Mouse (Mus musculus) kidney, adult 2 months (tissue): ENCODE measurements around the gene Cep63. TPM values are rescaled to one million over a fixed set of nuclear protein-coding genes. Genes with fewer than 3 reads are reported as not detected.

Experiments
- DNase-seq: peaks from one replicate; pipeline ENCODE4 v3.0.0; 2021
- H3K27ac ChIP-seq: fragments of 200-500 bp; 2 replicates; pipeline ENCODE4 v1.5.1; 2012; ENCODE audit warnings: low read depth, low read length, control low read depth, inconsistent platforms; ENCODE audit not compliant: insufficient read depth
- H3K27me3 ChIP-seq: fragments of 200-500 bp; replicated peaks from 2 replicates; pipeline ENCODE4 v1.6.1; 2012; ENCODE audit warnings: mild to moderate bottlenecking, moderate library complexity, low read length, inconsistent platforms; ENCODE audit not compliant: control insufficient read depth, insufficient read depth
- H3K36me3 ChIP-seq: fragments of 200-500 bp; 2 replicates; pipeline ENCODE4 v1.6.1; 2012; ENCODE audit warnings: mild to moderate bottlenecking, moderate library complexity, low read length, inconsistent platforms; ENCODE audit not compliant: control insufficient read depth, insufficient read depth
- H3K4me1 ChIP-seq: fragments of 200-500 bp; 2 replicates; pipeline ENCODE4 v1.6.1; 2011; ENCODE audit warnings: low read length; ENCODE audit not compliant: control insufficient read depth, insufficient read depth
- H3K4me3 ChIP-seq: fragments of 200-500 bp; 2 replicates; pipeline ENCODE4 v1.5.1; 2011; ENCODE audit warnings: mild to moderate bottlenecking, low read depth, low read length, control low read depth; ENCODE audit not compliant: insufficient read depth
- CTCF ChIP-seq: fragments of 200-500 bp; conservative IDR thresholded peaks from 2 replicates; pipeline ENCODE4 v1.5.1; 2011; ENCODE audit warnings: low read depth, mild to moderate bottlenecking, control low read depth, low read length, moderate library complexity, mixed read lengths; ENCODE audit not compliant: insufficient read depth, insufficient read length
- POLR2A ChIP-seq: fragments of 200-500 bp; IDR thresholded peaks from one replicate; pipeline ENCODE4 v1.6.1; 2011; ENCODE audit warnings: low read depth, low read length, control low read depth
- WGBS: fragments of 180-500 bp; shearing (Covaris S2); methylation state at CpG from one replicate; pipeline ENCODE4 v1.1.7; 2018; 5-methylcytosine and 5-hydroxymethylcytosine counted together
- polyA plus RNA-seq: library from polyadenylated mRNA; depleted of rRNA; stranded (reverse); fragments of >200 nt; gene quantifications from 2 replicates; pipeline ENCODE4 v1.2.3, GENCODE M21; 2012

Cep63 gene
- polyA plus RNA-seq, 1 experiment: 6.9 TPM

- no peak for DNase-seq
- TF ChIP-seq CTCF (no peak), POLR2A (no peak)
- Histone ChIP-seq H3K27ac (no peak overlapping the region), H3K27me3 (no peaks in the 10 kb centered on the region), H3K4me3 (no peak overlapping the region), H3K36me3 (no peaks in the 10 kb centered on the region), H3K4me1 (no peaks in the 10 kb centered on the region)
- 79% methylated on average over 5 of the region's 5 CpGs for WGBS
Observed at GRCm38 (mm10) chr9:102572888-102573287, 53.4 kb downstream of the Cep63 start.

- H3K36me3 ChIP-seq: no peaks in the 10 kb centered on the region
- H3K4me3 ChIP-seq: no peak overlapping the region
- no peaks in the 10 kb centered on the region for H3K27me3 ChIP-seq
- H3K27ac ChIP-seq: no peak overlapping the region
- H3K4me1 ChIP-seq: no peaks in the 10 kb centered on the region
- WGBS: 95% methylated on average over 3 of the region's 3 CpGs
- no peak for TF ChIP-seq POLR2A
- no peak for TF ChIP-seq CTCF
- DNase-seq: no peak
Observed at GRCm38 (mm10) chr9:102558463-102558862, 67.9 kb downstream of the Cep63 start.

GRCm38 (mm10) chr9:102553781-102554180 is 72.6 kb downstream of the Cep63 start:
- H3K27me3 ChIP-seq: no peaks in the 10 kb centered on the region
- no peak overlapping the region for H3K27ac ChIP-seq
- no peak for DNase-seq
- H3K4me3 ChIP-seq: no peak overlapping the region
- no peaks in the 10 kb centered on the region for H3K36me3 ChIP-seq
- WGBS: 57% methylated on average over 3 of the region's 3 CpGs
- TF ChIP-seq POLR2A (no peak), CTCF (no peak)
- no peaks in the 10 kb centered on the region for H3K4me1 ChIP-seq

- 43% methylated on average over 10 of the region's 10 CpGs for WGBS
- no peak overlapping the region for H3K4me3 ChIP-seq
- no peak overlapping the region for H3K27ac ChIP-seq
- TF ChIP-seq POLR2A (no peak), CTCF (no peak)
- no peaks in the 10 kb centered on the region for H3K27me3 ChIP-seq
- no peaks in the 10 kb centered on the region for H3K36me3 ChIP-seq
- no peaks in the 10 kb centered on the region for H3K4me1 ChIP-seq
- DNase-seq: peak; percentile 46
Observed at GRCm38 (mm10) chr9:102551771-102552170, 74.6 kb downstream of the Cep63 start.

GRCm38 (mm10) chr9:102549211-102549610 is 77.1 kb downstream of the Cep63 start:
- H3K27ac ChIP-seq: no peak overlapping the region
- DNase-seq: peak; percentile 67
- WGBS: 50% methylated on average over 8 of the region's 8 CpGs
- no peaks in the 10 kb centered on the region for H3K36me3 ChIP-seq
- H3K4me3 ChIP-seq: no peak overlapping the region
- no peaks in the 10 kb centered on the region for H3K27me3 ChIP-seq
- TF ChIP-seq CTCF: no peak
- no peak for TF ChIP-seq POLR2A
- H3K4me1 ChIP-seq: no peaks in the 10 kb centered on the region; the same call in 1 of the 2 replicates

GRCm38 (mm10) chr9:102547028-102547354 is 79.3 kb downstream of the Cep63 start:
- no peaks in the 10 kb centered on the region; the same call in 1 of the 2 replicates for H3K4me1 ChIP-seq
- TF ChIP-seq POLR2A: no peak
- TF ChIP-seq CTCF: no peak
- DNase-seq: no peak

GRCm38 (mm10) chr9:102546256-102547027 is 79.9 kb downstream of the Cep63 start:
- WGBS: 56% methylated on average over 20 of the region's 20 CpGs
- no peak for TF ChIP-seq CTCF
- no peak for TF ChIP-seq POLR2A
- DNase-seq: no peak
- Histone ChIP-seq H3K4me3 (no peak overlapping the region), H3K27ac (no peak overlapping the region), H3K27me3 (no peaks in the 10 kb centered on the region), H3K36me3 (no peaks in the 10 kb centered on the region), H3K4me1 (no peaks in the 10 kb centered on the region; the same call in 1 of the 2 replicates)

More at GRCm38 (mm10) chr9:102547028-102547354, 79.3 kb downstream of the Cep63 start:
- no peak overlapping the region for H3K4me3 ChIP-seq
- 70% methylated on average over 7 of the region's 7 CpGs for WGBS
- H3K36me3 ChIP-seq: no peaks in the 10 kb centered on the region
- no peak overlapping the region for H3K27ac ChIP-seq
- H3K27me3 ChIP-seq: no peaks in the 10 kb centered on the region
